Mouse (Mus musculus) liver, embryonic 14.5 days (tissue): ENCODE data around the gene Tnfrsf13b.

ENCODE experiments used
- CTCF ChIP-seq: IDR thresholded peaks from 2 replicates; pipeline ENCODE4 v1.5.1; 2016; ENCODE audit warnings: antibody characterized with exemption, low read depth, control low read depth
- EP300 ChIP-seq: IDR thresholded peaks from 2 replicates; pipeline ENCODE4 v1.6.1; 2016; ENCODE audit warnings: antibody characterized with exemption, low read depth

GRCm38 (mm10) chr11:61158141-61158540, 31.6 kb downstream of the Tnfrsf13b start:
- no peak for TF ChIP-seq EP300
- TF ChIP-seq CTCF, result no peak
